Mouse (Mus musculus): Measurements from ENCODE around the gene Prr29.
"Not testable (repeated sequence)": the region's sequence is repeated elsewhere in the genome, so short reads cannot be mapped to it uniquely, and the experiment has no call there.

Prr29 gene

DNA sequence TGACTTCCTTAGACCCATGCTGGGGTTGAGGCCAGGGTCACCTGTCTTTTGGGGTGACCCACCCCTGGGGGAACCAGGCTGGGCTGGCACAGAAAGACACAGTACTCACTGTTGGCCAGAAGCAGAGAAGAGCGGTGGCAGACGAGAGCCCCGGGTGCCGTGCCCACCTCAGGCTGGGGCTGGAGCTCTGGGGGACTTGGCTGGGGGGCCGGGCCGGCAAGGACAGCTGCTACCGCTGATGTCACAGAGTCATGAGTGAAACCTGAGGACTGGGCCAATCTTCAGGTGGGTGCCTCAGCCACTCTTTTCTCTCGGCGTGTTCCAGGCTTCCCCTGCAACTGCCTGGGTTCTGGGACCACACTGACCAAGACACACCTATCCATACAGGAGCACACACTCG is at the start of gene Prr29:
TSS of gene Prr29 (plus strand) at position 107 of the 400 bp plus-strand sequence.
- DNase-seq = peak in 1 of 2 experiments; percentile 15

DNA sequence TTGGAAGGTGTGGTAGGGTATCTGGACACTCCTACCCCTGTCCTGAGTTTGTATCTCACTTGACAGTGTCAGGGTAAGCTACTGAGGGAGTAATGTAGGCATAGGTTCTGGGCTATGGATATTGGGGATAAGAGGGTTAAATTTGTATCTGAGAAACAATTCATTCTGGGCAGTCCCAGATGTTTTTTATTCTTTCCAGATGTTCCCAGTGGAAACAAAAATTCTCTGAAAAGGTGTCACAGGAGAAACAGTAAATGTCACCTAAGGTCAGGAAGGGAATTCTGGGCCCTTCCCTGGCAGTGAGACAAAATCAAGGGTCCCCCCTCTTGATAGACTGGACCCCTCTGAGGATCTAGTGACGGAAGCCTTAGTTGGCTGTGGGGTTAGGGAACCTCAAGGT is 48.9 kb upstream of the Prr29 start:
- DNase-seq = no peak

DNA sequence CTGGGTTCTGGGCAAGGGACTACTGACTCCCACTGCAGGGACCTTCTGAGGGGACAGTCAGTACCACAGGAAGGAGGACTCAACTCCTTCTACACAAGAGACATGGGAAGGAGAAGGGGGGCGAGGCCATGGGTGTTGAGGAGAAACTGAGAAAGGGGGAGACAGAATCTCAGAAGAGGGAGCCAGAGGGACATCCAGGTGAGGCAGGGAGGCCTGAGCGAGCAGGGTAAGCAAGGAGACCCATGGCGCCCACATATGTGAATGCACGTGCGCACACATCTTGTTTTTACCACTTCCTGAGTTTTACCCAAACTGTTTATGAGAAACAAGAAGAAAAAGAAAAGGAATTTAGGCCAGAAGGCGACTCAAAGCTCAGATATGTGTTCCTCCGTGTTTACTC is 47.5 kb upstream of the Prr29 start:
- DNase-seq = no peak

DNA sequence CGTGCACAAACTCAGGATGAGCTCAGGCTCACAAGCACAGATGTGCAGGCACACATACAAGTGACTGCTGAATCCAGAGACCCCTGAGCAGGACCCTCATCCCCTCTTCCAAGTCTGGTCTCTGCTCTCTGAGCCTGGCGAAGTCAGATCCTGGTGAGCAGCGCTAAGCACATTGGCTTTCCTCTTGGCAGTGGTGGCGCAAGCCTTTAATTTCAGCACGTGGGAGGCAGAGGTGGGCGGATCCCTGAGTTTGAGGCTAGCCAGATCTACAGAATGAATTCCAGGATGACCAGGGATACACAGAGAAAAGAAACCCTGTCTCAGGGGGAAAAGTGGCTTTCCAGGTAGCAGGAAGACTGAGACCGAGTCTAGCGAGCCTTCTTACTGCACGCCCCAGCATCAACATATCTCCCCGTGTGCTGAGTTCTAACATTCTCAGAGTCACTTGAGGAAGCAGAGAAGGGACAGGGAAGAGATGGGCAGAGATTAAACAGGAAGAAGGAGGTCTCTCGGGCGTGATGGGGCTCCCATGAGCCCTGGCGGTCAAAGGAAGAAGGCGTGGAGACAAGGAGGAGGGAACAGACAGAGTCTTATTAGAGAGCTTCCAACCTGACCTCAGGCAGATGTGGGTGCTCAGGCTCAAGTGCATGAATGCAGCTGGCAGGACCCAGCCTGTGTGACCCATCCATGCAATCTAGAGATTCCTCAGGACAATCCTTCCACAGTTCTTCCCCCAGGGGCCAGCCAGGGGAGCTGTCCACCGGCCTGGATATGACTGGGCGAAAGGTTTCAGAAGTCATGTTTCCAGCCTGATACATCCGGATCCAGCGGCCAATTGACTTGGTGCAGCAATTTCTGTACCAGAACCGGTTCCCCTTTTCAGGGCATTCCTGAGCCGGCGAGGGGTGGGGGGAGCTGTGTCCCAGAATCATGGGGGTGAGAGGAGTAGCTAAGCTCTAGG is 46.6 kb upstream of the Prr29 start:
- peak; percentile 27 to 50 for DNase-seq

DNA sequence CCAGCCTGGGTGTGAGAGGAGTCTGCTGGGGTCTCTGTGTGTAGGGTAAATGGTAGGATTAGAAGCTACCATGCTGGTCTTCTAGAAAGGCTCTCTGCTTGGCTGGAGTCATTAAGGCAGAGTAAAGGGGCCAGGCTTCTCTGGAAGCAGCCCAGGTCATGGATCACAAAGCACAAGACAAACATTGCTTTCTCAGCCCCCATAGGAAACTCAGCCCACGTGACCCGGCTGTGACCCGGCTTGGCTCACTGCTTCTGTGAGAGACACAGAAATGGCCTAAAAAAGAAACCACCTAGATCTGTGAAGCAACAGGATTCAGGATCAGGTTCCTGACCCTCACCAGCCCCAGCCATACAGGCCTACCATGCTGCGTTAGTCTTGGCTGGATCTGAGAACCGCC is 40.4 kb upstream of the Prr29 start:
- DNase-seq = peak; percentile 79 to 86

DNA sequence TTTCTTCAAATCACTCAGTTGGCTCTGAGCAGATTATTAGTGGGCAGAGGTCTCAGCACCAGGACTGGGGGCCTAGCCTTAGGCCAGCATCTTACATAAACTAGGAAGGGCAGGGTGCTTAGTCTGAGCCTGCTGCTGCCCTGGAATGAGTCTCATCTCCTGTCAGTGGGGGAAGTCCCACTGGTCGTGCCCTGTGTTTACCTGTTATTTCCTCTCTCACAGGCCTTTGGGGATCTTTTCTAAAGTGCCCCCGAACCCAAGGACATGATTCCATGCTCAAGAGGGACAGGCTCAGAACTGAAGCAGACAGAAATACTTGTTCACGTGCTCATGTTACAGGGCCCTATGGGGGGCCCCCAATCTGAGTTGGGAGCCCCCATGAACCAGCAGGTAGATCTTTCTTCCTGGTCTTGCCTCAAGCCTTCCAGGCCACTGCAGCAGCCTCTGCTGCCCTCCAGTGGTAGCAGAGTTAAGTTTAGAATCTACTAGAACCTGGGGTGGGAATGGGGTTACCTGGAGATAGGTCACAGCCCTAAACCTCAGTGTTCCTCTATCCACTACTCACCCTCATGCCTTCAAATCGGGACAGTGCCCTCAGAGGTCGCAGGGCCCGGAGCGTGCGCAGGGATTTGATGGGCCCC is 39.6 kb upstream of the Prr29 start:
- peak; percentile 83 to 88 for DNase-seq

DNA sequence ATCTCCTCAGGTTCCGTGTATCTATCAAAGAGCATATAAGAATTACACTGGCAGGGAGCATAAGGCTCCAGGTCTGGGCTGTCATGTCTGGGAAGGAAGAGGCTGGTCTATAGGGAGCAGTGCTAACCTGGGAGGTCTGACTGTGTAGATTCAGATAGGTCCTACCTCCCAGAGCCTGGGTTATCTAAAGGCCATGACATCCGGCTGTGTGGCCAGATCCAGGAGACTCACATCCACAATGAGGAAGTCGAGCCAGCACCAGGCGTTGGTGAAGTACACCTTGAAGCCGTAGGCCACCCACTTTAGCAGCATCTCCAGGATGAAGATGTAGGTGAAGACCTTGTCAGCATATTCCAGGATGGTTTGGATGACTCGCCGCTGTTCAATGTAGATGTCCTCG is 38.8 kb upstream of the Prr29 start:
- no peak for DNase-seq

DNA sequence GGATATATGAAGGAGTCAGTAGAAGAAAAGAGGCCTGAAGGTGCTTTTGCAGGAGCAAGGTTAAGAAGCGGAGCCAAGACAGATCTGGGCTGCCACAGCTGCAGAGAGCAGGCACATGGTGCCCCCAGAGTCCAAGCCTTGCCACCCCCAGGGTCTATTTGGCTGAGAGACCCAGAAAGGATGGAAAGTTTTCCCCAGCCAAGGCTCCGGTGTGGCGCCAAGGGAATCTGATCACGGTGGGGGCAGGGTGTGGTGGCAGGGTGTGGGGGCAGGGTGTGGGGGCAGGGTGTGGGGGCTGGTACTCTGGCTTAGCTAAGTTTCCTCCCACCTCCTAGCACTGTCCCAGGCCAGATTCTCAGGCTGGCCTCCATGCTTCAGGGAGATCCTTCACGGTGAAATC is 36.8 kb upstream of the Prr29 start:
- DNase-seq = peak in 1 of 2 experiments; percentile 36

DNA sequence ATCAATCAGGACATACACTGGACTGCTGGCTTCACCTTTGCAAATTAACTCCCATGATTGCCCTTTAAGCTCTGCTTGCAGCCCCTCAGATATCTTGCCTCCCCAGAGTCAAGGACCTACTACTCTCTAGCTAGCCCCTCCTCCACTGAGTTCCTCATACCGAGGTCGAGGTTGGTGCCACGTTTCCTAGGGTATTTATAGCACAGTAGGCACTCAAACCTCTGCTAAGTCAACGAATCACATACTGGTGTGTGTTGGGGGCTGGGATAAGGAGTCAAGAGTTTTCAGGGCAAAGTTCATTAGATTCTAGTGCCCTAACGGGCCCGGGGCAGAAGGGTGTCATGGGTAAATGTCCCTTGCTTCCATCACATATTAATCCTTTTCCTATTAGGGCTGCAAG is 36.1 kb upstream of the Prr29 start:
- DNase-seq = no peak

DNA sequence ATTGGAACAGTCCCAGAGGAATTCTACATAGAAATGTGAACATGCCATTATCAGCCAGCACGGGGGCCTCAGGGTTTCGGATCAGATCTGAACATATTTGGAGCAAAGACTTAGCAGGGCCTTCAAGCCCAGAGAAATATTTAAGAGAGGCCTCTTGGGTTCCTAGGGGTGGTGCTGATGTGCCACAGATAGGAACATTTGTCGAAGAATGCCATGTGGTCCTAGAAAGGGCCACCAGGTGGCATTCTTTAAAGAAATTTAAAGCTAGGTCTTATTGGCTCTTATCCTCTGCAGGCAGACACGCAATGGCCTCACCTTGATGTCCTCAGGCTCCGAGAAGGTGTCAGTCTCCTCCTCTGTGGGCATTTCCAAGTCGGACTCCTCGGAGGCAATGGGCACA is 35.6 kb upstream of the Prr29 start:
- DNase-seq = peak; percentile 68 to 69

DNA sequence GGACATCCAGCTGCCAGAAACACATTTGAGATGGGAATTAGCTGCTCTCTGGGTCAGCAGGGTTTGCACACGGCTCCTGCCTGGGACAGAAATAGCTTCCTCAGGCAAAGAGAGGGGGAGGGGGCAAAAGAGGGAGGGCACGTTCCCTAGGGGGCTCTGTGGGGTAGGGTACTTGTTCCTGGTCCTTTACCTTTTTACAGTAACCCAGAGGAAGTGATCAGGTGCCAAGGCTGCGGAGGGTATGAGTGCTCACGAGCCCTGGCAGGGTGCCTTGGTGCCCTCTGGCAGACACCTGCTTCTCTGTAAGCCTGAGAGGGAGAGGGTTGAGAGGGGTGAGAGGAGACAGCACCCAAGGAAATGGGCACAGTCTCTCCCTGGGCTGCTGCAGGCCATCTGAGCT is 32.8 kb upstream of the Prr29 start:
- DNase-seq = no peak

DNA sequence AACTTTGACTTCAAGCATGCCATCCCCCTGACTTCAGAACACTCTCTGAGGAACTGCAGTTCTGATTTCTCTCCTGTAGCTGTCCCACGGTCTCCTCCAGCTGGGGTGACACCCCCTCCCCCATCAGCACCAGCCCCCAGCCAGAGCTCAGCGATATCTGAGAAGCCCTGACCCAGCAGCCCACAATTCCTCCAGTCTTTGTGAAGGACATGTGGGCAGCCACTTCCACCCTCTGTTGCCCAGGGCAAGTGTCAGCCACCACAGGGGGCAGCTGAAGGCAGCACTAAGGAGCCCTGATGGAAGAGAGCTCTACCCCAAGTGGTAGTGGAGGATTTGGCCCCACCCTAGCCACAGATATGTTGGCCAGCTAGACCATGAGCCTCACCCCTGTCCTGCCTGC is 31.2 kb upstream of the Prr29 start:
- no peak for DNase-seq

DNA sequence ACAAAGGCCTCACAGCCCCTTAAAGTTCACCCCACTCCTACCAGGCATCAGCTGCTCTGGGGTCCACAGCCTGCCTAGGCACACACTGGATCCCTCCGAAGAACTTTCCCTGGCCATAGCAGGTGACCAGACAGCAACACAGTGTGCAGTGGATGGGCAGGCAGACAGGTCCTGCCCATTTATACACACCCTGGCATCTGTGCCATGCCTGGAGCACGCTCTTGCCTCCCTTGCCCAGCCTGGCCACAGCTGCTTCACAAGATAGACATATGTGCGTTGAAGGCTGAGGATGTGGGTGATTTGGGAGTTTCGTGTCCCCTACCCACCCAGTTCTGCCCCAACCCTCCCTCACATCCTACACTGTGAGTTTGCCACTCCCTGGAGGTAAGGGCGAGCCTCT is 27.2 kb upstream of the Prr29 start:
- no peak for DNase-seq

DNA sequence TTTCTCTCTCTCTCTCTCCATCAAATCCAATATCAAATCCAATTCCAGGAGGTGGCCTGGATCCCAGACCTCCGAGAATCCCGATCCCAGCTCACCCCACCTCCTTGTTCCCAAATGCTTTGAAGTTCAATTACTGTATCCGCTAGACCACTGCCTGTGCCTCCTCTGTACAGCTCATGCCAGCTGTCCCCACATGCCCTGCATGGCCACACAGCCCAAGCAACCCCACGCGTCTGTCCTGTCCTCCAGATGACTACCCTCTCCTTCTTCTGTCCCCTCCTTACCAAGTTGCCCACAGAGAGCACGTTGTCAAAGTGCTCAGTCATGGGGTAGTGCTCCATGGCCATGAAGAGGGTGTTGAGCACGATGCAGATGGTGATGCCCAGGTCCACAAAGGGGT is 26.4 kb upstream of the Prr29 start:
- DNase-seq = no peak

DNA sequence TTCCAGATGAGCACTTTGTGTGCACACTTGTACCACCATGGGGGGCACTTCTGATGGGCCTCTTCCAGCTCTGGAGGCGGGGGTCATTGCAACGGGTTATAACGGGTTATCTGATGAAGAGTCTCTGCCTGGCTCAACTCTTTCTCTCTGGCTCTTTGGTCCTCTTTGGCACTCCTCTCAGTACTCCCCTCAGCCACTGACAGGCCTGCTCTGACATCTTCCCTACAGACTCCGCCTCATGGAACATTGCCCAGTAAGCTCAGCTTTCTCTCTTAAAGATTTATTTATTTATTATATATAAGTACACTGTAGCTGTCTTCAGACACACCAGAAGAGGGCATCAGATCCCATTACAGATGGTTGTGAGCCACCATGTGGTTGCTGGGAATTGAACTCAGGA is 25.9 kb upstream of the Prr29 start:
- DNase-seq = not testable (repeated sequence)

DNA sequence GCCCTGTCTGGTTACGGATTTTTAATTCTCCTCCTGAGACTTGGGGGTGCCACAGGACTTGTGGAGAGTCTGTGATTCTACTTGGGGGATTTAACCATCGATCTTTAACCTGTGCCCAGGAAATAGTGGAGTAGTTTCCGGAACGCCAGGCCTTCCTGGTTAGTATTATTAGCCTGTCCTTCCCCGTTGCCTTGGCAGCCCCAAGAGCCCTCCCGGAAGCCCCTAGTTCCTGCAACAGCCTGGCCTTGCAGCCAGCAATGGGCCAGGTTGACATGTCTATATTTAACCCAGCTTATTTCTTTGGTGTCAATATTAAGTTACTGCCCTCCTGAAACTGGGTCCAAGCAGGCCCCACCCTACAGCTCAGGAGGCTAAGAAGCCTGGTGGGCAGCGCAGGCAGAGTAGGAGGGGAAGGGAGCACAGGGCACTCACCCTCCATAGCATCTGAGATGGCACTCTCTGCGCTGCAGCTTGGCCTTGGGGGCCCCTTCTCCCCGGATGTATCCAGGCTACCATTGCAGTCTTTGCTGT is 24.2 kb upstream of the Prr29 start:
- no peak for DNase-seq

DNA sequence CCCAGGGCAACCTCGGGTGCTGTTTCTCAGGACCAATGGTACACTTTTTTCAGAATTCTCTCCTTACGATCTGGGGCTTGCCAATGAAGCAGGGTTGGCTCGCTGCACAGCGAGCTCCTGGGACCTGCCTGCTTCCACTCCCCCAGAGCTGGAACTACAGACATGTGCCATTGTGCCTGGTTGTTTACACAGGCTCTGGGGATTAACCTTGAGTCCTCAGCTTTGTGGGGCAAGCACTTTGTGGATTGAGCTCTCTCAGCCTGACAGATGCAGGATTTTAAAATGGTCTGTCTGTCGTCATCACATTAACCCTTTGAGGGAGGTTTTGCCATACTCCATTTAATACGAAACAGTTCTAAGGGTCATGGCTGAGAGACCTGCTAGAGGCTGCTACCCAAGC is 20.4 kb upstream of the Prr29 start:
- no peak for DNase-seq

DNA sequence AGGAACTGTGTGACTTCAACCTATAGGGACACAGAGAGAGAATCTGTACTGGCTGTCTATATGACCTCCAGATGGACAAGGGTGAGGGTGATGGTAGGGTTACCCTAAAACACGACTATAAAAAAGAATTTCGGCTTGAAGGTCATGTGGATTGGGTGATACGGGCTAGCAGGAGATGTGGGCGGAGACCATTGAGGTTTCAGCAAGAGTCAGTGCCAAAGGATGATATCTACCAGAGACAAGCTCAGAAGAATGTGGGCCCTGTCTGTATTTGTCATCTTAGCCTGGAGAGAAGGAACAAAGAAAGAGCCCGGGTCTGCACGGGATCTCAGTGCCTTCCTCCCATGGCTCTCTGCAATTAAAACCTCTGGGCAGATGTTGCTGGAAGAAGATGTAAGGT is 15.5 kb upstream of the Prr29 start:
- no peak for DNase-seq

DNA sequence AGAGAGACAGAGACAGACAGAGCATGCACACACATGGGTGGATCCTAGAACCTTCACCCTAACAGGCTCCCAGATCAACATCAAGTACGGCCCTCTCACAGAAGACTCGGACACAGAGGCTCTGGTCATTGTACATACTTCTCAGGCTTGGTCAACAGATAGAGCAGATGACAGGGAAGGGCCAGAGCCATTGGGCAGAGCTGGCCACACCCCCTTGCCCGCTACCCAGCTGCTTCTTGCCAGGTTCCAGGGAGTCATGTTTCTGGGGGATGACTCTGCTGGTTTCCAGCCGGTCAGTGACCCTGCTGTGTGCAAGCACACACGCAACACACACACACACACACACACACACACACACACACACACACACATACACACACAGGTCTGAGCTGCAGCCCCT is 14.4 kb upstream of the Prr29 start:
- peak; percentile 39 to 53 for DNase-seq

DNA sequence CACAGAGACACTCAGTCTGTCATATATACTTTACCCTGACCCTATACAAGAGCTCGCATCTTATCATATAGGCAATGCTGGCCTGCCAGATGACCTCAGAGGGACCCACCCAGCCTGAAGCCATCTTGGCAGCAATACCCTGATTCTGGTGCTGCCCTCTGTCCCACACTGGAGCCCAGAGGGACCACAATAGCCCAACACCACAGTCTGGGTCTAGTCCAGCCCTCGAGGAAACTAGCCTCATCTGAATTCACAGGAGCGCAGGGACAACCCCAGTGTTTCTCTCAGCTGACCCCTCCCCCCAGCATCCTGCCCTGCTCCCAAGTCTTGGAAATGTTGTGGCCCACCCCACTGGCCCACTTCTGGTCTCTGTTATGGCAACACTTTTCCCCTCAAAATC is 14.0 kb upstream of the Prr29 start:
- no peak for DNase-seq

DNA sequence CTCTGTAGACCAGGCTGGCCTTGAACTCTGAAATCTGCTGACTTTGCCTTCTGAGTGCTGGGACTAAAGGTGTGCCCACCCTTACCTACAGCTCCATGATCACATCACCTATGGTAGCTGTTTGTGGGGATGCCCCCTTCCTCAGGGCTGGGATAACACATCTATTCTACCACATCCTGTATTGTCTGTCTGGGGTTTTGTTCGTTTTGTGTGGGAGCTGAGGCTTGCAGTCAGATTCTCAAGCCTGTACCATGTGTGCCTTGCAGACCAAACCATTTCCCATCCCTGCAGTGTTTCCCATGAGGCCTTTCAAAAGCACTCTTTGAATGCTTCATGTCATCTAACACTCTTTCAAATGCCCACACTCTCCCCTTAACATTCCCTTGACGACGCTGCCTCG is 13.3 kb upstream of the Prr29 start:
- DNase-seq = no peak

DNA sequence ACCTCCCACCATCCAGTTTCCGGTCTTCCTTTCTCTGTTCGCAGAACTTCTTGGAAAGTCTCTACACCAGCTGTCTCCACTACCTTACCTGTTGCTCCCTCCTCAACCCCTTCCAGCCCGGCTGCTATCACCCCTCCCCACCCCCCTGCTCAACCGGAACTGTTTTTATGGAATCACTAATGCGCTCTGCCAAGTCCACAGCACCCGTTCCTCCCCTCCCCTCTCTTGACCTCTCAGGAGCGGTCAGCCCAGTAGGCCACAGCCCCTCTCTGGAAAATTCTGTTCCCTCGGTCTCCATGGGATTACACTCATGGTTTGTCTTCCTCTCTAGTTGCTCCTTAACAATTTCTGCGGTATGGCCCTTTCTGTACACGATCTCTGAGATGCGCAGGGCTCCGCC is 12.1 kb upstream of the Prr29 start, which contains the start of gene Scn4a:
TSS of gene Scn4a (minus strand) at position 101 of the 400 bp plus-strand sequence.
- DNase-seq = no peak

DNA sequence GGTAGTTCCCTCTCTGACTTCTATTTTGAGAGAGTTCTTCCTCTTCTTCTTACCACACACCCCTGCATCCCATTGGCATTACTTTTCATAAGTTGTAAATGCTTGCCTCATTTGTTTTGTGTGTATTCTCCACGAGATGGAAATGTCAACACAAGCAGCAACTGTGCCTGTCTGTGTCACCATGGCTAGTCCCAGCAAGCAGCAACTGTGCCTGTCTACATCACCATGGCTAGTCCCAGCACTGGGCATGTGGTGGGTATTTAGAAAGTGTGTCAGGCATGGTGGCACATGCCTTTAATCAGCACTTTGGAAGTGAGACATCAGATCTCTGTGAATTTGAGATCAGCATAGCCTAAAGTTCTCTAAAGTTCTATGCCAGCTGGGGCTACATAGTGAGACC is 11.1 kb upstream of the Prr29 start:
- DNase-seq = no peak
